Mouse (Mus musculus): ENCODE results near the gene Cdhr5. TPM values are rescaled to one million over a fixed set of nuclear protein-coding genes. Genes with fewer than 3 reads are reported as not detected.

Gene Cdhr5
- total and polyA plus RNA-seq, 2 experiments: 18.5 to 31.7 TPM

- WGBS: 90% methylated on average over 8 of the region's 10 CpGs
- Histone ChIP-seq H3K36me3 (ENCODE audit: control insufficient read depth, insufficient read depth, low read length) (peaks cover 31% of the 10 kb centered on the region), H3K4me1 (ENCODE audit: control insufficient read depth, insufficient read depth, low read length) (peaks cover 11% of the 10 kb centered on the region; the same call in 1 of the 2 replicates), H3K27ac (replicated peaks; ENCODE audit: insufficient read depth, low read depth, low read length) (no peak overlapping the region), H3K4me3 (ENCODE audit: insufficient read depth, low read depth, low read length) (no peak overlapping the region), H3K27me3 (ENCODE audit: control insufficient read depth, insufficient read depth, low read length) (no peaks in the 10 kb centered on the region), H3K79me2 (ENCODE audit: control insufficient read depth, insufficient read depth, low read length) (peaks cover 25% of the 10 kb centered on the region), H3K9ac (ENCODE audit: low read depth, low read length) (no peak overlapping the region)
- TF ChIP-seq CTCF (IDR thresholded peaks at IDR 0.05; ENCODE audit: low read depth, low read length) (no peak), POLR2A (IDR thresholded peaks at IDR 0.05; ENCODE audit: extremely low read depth, insufficient read depth, low read length) (no peak)
- no peak for DNase-seq (ENCODE audit: extremely low read depth, low read depth, low spot score)
Observed at GRCm38 (mm10) chr7:141231551-141231950, 45.0 kb downstream of the Cdhr5 start.

DNA sequence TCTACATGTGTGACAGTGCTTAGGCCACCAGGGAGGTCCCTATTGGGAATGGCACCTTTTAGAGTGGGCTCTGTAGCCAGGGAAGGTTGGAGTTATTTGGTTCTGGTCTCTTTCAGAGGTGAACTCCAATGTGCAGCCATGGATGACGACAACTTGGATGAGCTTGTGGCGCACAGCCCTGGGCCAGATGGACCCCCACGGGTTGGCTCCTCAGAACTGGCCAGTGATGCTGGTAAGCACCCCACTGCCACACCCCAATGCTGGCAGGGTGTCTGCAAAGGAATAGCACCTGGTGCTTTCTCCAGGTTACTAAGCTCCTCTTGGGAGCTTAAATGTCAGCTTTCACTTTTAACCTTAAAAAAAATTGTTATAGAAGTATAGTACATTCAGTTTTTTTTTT, 45.5 kb downstream of the Cdhr5 start:
- Histone ChIP-seq H3K27me3 (ENCODE audit: control insufficient read depth, insufficient read depth, low read length) (no peaks in the 10 kb centered on the region), H3K27ac (replicated peaks; ENCODE audit: insufficient read depth, low read depth, low read length) (no peak overlapping the region), H3K4me1 (ENCODE audit: control insufficient read depth, insufficient read depth, low read length) (peaks cover 11% of the 10 kb centered on the region; the same call in 1 of the 2 replicates), H3K36me3 (ENCODE audit: control insufficient read depth, insufficient read depth, low read length) (peaks cover 30% of the 10 kb centered on the region), H3K79me2 (ENCODE audit: control insufficient read depth, insufficient read depth, low read length) (peaks cover 25% of the 10 kb centered on the region), H3K9ac (ENCODE audit: low read depth, low read length) (no peak overlapping the region), H3K4me3 (ENCODE audit: insufficient read depth, low read depth, low read length) (no peak overlapping the region)
- DNase-seq (ENCODE audit: extremely low read depth, low read depth, low spot score): no peak
- TF ChIP-seq CTCF (IDR thresholded peaks at IDR 0.05; ENCODE audit: low read depth, low read length) (no peak), POLR2A (IDR thresholded peaks at IDR 0.05; ENCODE audit: extremely low read depth, insufficient read depth, low read length) (no peak)
- 90% methylated on average over 3 of the region's 3 CpGs for WGBS

DNA sequence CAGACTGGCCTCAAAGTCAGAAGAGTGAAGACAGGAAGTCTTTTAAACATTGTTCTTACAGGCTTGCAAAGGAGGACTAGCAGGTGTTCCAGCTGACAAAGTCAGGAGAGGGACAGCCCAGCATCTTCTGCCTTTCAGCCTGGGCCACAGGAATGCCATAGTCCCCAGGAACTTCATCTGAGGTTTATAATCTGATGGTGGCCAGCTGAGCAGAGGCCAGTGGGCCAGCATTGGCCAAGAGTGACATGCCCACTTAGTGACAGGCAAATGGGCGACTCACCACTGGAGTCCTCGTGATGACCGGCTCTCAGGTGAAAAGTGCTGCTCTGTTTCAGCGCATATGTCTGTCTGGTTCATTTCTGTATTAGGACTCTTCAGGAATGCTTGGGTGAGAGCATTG, 46.0 kb downstream of the Cdhr5 start:
- H3K9ac ChIP-seq (ENCODE audit: low read depth, low read length): no peak overlapping the region
- H3K36me3 ChIP-seq (ENCODE audit: control insufficient read depth, insufficient read depth, low read length): peaks cover 28% of the 10 kb centered on the region

DNA sequence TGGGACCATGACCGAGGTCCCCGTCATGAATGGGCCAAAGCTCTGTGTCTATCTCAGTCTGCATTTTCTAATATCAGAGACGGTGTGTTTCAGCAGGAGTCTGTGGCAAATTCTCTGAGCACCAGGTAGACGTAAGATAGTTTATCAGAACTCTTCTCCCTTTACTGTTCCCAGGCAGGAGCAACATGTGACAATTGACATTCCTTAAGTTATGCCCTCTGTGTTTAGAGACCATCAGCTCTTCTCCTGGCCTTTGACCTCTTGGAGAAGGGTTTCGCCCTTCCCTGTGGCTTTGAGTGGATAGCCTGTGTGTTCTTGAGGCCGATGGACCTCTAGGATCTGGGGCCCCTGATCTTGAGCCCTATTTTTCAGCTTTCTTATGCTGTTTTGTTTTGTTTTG, 46.9 kb downstream of the Cdhr5 start:
- TF ChIP-seq POLR2A (IDR thresholded peaks at IDR 0.05; ENCODE audit: extremely low read depth, insufficient read depth, low read length): no peak
- TF ChIP-seq CTCF (IDR thresholded peaks at IDR 0.05; ENCODE audit: low read depth, low read length): no peak
- Histone ChIP-seq H3K36me3 (ENCODE audit: control insufficient read depth, insufficient read depth, low read length) (peaks cover 25% of the 10 kb centered on the region), H3K79me2 (ENCODE audit: control insufficient read depth, insufficient read depth, low read length) (peaks cover 25% of the 10 kb centered on the region), H3K27ac (replicated peaks; ENCODE audit: insufficient read depth, low read depth, low read length) (no peak overlapping the region), H3K4me1 (ENCODE audit: control insufficient read depth, insufficient read depth, low read length) (peaks cover 11% of the 10 kb centered on the region; the same call in 1 of the 2 replicates), H3K9ac (ENCODE audit: low read depth, low read length) (peak overlapping the region; percentile 77), H3K4me3 (ENCODE audit: insufficient read depth, low read depth, low read length) (peak overlapping the region; percentile 90), H3K27me3 (ENCODE audit: control insufficient read depth, insufficient read depth, low read length) (no peaks in the 10 kb centered on the region)
- no peak for DNase-seq (ENCODE audit: extremely low read depth, low read depth, low spot score)
- WGBS: 20% methylated on average over 6 of the region's 6 CpGs

More for the DNA sequence above, 46.0 kb downstream of the Cdhr5 start:
- Histone ChIP-seq H3K27ac (replicated peaks; ENCODE audit: insufficient read depth, low read depth, low read length) (no peak overlapping the region), H3K27me3 (ENCODE audit: control insufficient read depth, insufficient read depth, low read length) (no peaks in the 10 kb centered on the region), H3K4me1 (ENCODE audit: control insufficient read depth, insufficient read depth, low read length) (peaks cover 11% of the 10 kb centered on the region; the same call in 1 of the 2 replicates), H3K4me3 (ENCODE audit: insufficient read depth, low read depth, low read length) (no peak overlapping the region), H3K79me2 (ENCODE audit: control insufficient read depth, insufficient read depth, low read length) (peaks cover 25% of the 10 kb centered on the region)
- TF ChIP-seq CTCF (IDR thresholded peaks at IDR 0.05; ENCODE audit: low read depth, low read length) (no peak), POLR2A (IDR thresholded peaks at IDR 0.05; ENCODE audit: extremely low read depth, insufficient read depth, low read length) (no peak)
- DNase-seq (ENCODE audit: extremely low read depth, low read depth, low spot score): no peak
- WGBS: 89% methylated on average over 4 of the region's 4 CpGs

DNA sequence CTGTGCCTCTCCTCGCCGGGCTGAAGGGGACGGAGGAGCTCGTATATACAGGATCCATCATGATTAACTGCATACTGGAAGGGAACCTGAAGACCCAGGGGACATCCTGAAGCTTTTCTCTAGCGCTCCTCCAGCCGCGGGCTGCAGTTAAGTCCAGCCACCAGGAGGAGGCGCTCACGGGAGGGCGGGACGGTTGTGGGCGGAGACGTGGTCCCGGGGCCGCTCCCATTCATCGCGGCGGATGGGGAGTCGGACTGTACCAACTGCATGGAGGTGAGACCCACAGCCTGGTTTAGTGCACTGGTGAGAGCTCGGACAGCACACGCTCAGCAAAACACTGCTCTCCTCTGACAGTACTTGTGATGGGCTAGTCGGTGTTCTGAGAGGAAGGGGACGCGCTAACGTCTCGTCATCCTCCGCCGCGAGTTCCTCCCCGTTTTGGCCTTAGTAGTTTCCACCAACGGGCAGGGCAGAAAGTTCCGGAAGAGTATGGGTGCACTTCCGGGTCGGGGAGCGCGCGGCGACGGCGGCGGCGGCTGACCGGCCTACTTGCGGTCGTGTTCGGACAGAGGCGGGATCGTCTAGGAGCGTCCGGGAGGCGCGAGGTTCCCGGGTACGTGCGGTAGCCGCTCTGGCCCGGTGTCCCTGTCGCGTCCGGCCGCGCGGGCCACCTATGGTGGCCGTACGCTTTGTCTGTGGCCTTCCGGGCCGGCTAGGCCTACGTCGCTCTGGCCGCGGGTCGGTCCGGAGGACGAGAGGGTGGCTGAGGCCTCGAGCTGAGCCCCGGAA, 48.1 kb downstream of the Cdhr5 start, which contains the start of gene Phrf1:
Phrf1 (plus strand) TSS at position 506 of the 789 bp plus-strand sequence.
- Histone ChIP-seq H3K27ac (replicated peaks; ENCODE audit: insufficient read depth, low read depth, low read length) (peak within 1 kb of the TSS; percentile 76), H3K4me1 (ENCODE audit: control insufficient read depth, insufficient read depth, low read length) (peaks cover 11% of the 10 kb centered on the region; the same call in 1 of the 2 replicates), H3K4me3 (ENCODE audit: insufficient read depth, low read depth, low read length) (peak within 1 kb of the TSS; percentile 90), H3K36me3 (ENCODE audit: control insufficient read depth, insufficient read depth, low read length) (peaks cover 18% of the 10 kb centered on the region), H3K9ac (ENCODE audit: low read depth, low read length) (peak within 1 kb of the TSS; percentile 77), H3K79me2 (ENCODE audit: control insufficient read depth, insufficient read depth, low read length) (peaks cover 25% of the 10 kb centered on the region), H3K27me3 (ENCODE audit: control insufficient read depth, insufficient read depth, low read length) (no peaks in the 10 kb centered on the region)
- DNase-seq (ENCODE audit: extremely low read depth, low read depth, low spot score): peak; percentile 81
- WGBS: under 1% methylated on average over 76 of the region's 76 CpGs
- TF ChIP-seq CTCF (IDR thresholded peaks at IDR 0.05; ENCODE audit: low read depth, low read length) (peak; percentile 91), POLR2A (IDR thresholded peaks at IDR 0.05; ENCODE audit: extremely low read depth, insufficient read depth, low read length) (peak; percentile 60; the same call in 1 of the 2 replicates)

GRCm38 (mm10) chr7:141227796-141228195, 48.8 kb downstream of the Cdhr5 start:
- H3K36me3 ChIP-seq (ENCODE audit: control insufficient read depth, insufficient read depth, low read length): peaks cover 11% of the 10 kb centered on the region
- H3K4me3 ChIP-seq (ENCODE audit: insufficient read depth, low read depth, low read length): no peak overlapping the region
- TF ChIP-seq CTCF (IDR thresholded peaks at IDR 0.05; ENCODE audit: low read depth, low read length) (no peak), POLR2A (IDR thresholded peaks at IDR 0.05; ENCODE audit: extremely low read depth, insufficient read depth, low read length) (no peak)
- 79% methylated on average over 4 of the region's 4 CpGs for WGBS
- H3K27me3 ChIP-seq (ENCODE audit: control insufficient read depth, insufficient read depth, low read length): no peaks in the 10 kb centered on the region
- DNase-seq (ENCODE audit: extremely low read depth, low read depth, low spot score): no peak
- H3K27ac ChIP-seq (replicated peaks; ENCODE audit: insufficient read depth, low read depth, low read length): no peak overlapping the region
- peaks cover 11% of the 10 kb centered on the region; the same call in 1 of the 2 replicates for H3K4me1 ChIP-seq (ENCODE audit: control insufficient read depth, insufficient read depth, low read length)
- peaks cover 25% of the 10 kb centered on the region for H3K79me2 ChIP-seq (ENCODE audit: control insufficient read depth, insufficient read depth, low read length)
- no peak overlapping the region for H3K9ac ChIP-seq (ENCODE audit: low read depth, low read length)

Measured in liver, adult 2 months (tissue).